8 mouse cellular contexts compared by ENCODE assay signal in the genomic region with DNA sequence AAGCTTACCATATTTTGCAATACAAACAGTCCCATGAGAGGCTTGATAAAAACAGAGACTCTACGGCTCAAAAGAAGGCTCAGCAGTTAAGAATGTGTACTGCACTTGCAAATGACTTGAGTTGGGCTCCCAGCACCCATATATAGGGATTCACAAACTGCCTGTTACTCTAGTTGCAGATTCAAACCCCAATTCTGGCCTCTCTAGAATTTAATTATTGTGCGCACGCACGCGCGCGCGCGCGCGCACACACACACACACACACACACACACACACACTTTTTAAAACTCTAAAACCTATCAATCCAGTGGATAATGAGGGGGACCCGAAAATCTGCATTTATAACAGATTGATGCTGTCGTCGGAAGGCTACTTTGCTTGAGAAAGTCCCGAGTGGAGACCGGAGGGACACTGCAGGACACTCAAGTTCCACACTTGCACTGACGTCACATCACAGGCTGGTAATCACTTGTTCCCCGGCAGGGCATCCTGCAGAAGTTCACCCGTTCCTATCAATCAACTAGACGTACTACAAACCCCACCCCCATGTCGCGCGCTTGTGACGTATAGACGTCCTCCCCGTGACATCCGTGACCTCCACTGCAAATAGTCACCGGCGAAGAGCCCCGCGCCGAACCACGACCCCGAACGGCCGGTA. TPM values are rescaled to one million over a fixed set of nuclear protein-coding genes. Genes with fewer than 3 reads are reported as not detected.
A peak's percentile ranks its signal among the peaks of the same experiment; 100 is the strongest.
DNase-seq lines count a peak whose midpoint lies in the region; ATAC-seq and TF ChIP-seq lines count a peak whose summit lies in the region.

No protein-coding gene starts in this region.

- peak; percentile 91 to 94 for ATAC-seq in hematopoietic stem cell, adult 5-6 weeks (replicated peaks in 1 of 2; ENCODE audit: insufficient read depth in 1 of 2, low FRiP score in 2 of 2, low TSS enrichment in 1 of 2, low read depth in 1 of 2, poor library complexity in 2 of 2, severe bottlenecking in 2 of 2)
- peak; percentile 93 for ATAC-seq in lung, embryonic 14.5 days (ENCODE audit: insufficient read depth)

- no peaks in the 10 kb centered on the region for H3K27me3 ChIP-seq in lung, embryonic 14.5 days (ENCODE audit: insufficient read depth, low read length)

- H3K4me1 ChIP-seq in lung, embryonic 14.5 days (ENCODE audit: insufficient read depth) = no peaks in the 10 kb centered on the region

- under 1% methylated on average over 36 of the region's 36 CpGs for WGBS in lung, embryonic 14.5 days

- TF ChIP-seq CTCF in lung, embryonic 14.5 days (IDR thresholded peaks at IDR 0.05; ENCODE audit: low read depth) = 0 out of 2 replicates have a peak, but pooled peaks have one; percentile 8

- H3K4me2 ChIP-seq in lung, embryonic 14.5 days = peak overlapping the region; percentile 65

- peak overlapping the region; percentile 78 for H3K9ac ChIP-seq in lung, embryonic 14.5 days

- H3K4me3 ChIP-seq in lung, embryonic 14.5 days (ENCODE audit: low read depth, low read length) = peak overlapping the region; percentile 66

- H3K9me3 ChIP-seq in lung, embryonic 14.5 days (ENCODE audit: low read depth, low read length) = no peaks in the 10 kb centered on the region

- 0 out of 2 replicates have a peak, but pooled peaks cover 8% of the 10 kb centered on the region for H3K36me3 ChIP-seq in lung, embryonic 14.5 days (ENCODE audit: insufficient read depth)

- DNase-seq in NIH3T3 (ENCODE audit: low read depth) = peak; percentile 94
- DNase-seq in cerebellum, adult 8-10 months = peak; percentile 97
- peak; percentile 96 for DNase-seq in forelimb bud, embryonic 11.5 days (ENCODE audit: low read depth, low spot score)
- DNase-seq in layer of hippocampus, adult 8-10 months (ENCODE audit: low spot score in 2 of 2) = peak; percentile 97
- peak; percentile 90 for DNase-seq in lung, embryonic 14.5 days
- peak; percentile 88 for DNase-seq in ovary, adult 18-20 months (ENCODE audit: low spot score)
- peak; percentile 97 for DNase-seq in thymus, postnatal 0 days (ENCODE audit: low spot score)

- peak overlapping the region; percentile 95 for H3K27ac ChIP-seq in lung, embryonic 14.5 days (ENCODE audit: low read depth)

RNA-seq across cellular contexts. Expression of gene Coq7, which starts 0.5 kb away (rescaled TPM):
- total RNA-seq in hematopoietic stem cell, adult 5-6 weeks (2017) = 25.6 and 30.7 TPM in 2 replicates
- total RNA-seq in layer of hippocampus, adult 8-10 months (2022) = 10 to 100 TPM; 29.6 to 40.5 (median 37.4) TPM
- polyA plus RNA-seq in lung, embryonic 14.5 days (2014; fragmentation: Nextera tagmentation; extraction: Ambion mirVana) = 117 and 132 TPM in 2 replicates
- 81.4 and 86.5 TPM in 2 replicates for polyA plus RNA-seq in thymus, postnatal 0 days (2015; fragmentation: Nextera tagmentation; extraction: Ambion mirVana)

RNA-seq across cellular contexts. Expression of gene Itpripl2, which starts 40.9 kb away (rescaled TPM):
- 9.4 and 13.1 TPM in 2 replicates for total RNA-seq in hematopoietic stem cell, adult 5-6 weeks (2017)
- 1 to 10 TPM; 3.4 to 7.7 (median 4.9) TPM for total RNA-seq in layer of hippocampus, adult 8-10 months (2022)
- polyA plus RNA-seq in lung, embryonic 14.5 days (2014; fragmentation: Nextera tagmentation; extraction: Ambion mirVana) = 4.0 and 4.1 TPM in 2 replicates
- 1.4 and 1.8 TPM in 2 replicates for polyA plus RNA-seq in thymus, postnatal 0 days (2015; fragmentation: Nextera tagmentation; extraction: Ambion mirVana)

RNA-seq across cellular contexts. Expression of gene Tmc7, which starts 51.9 kb away (rescaled TPM):
- 0.31 TPM in 1 of 2 replicates, not detected in the other for total RNA-seq in hematopoietic stem cell, adult 5-6 weeks (2017)
- 10 to 100 TPM; 15.9 to 18.6 (median 18.0) TPM for total RNA-seq in layer of hippocampus, adult 8-10 months (2022)
- polyA plus RNA-seq in lung, embryonic 14.5 days (2014; fragmentation: Nextera tagmentation; extraction: Ambion mirVana) = 1.7 and 2.2 TPM in 2 replicates
- 0.75 and 0.78 TPM in 2 replicates for polyA plus RNA-seq in thymus, postnatal 0 days (2015; fragmentation: Nextera tagmentation; extraction: Ambion mirVana)

Comparison
In these comparisons a context has a peak if more than half of its experiments do, and no peak if none do; other contexts are left out.
1. Peak in every context shown above with its lines: DNase-seq, ATAC-seq, H3K4me3 ChIP-seq and H3K27ac ChIP-seq.
2. RNA of gene Tmc7, which starts 51.9 kb away (total RNA-seq): 15.9 to 18.6 TPM in layer of hippocampus, adult 8-10 months; 0.31 TPM in hematopoietic stem cell, adult 5-6 weeks; every median in the first group is over 10 times any median in the second.